Mouse (Mus musculus): ENCODE measurements around the gene Bpi. TPM values are rescaled to one million over a fixed set of nuclear protein-coding genes. Genes with fewer than 3 reads are reported as not detected.

Gene Bpi
- polyA plus RNA-seq, 1 experiment = not detected

DNA sequence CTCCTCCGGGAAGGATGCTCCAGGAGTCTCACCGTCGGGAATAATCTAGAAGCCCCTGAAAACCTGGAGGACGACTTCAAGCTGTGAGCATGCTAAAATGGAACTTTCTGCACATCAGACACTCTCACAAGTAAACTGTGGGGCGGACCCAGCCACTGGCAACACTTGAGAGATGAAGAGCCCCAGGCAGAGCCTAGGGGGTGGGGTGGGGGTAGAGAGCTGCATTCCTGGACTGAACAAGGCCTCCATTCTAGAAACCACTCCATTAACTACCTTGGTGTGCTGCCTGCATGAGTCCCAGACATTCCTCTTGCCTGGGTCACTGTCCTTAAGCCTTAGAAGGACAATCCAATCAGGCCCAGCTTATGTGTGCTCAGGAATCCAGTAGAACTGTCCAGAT lies 26.8 kb upstream of the Bpi start:
- TF ChIP-seq GATA1 (IDR thresholded peaks at IDR 0.05; ENCODE audit: low read length) = no peak

DNA sequence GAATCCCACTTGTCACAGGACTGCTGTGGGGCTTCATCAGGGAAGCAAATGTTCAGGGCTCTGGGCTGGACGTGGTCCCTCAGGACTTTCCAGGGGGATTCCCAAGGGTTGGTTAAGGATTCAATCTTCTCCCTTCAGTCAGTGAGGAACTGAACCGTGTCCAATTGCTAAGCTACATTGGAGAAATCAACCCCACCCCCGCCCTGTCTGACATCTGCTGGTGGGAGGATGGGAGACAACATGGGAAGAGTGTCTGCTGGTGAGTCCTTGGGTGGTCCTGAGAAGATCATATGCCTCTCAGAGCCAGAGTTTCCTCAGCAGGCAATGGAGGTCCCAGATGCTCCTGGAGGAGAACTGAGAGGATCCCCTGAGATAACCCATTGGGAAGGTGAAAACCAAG lies 25.5 kb upstream of the Bpi start:
- no peak for TF ChIP-seq GATA1 (IDR thresholded peaks at IDR 0.05; ENCODE audit: low read length)

DNA sequence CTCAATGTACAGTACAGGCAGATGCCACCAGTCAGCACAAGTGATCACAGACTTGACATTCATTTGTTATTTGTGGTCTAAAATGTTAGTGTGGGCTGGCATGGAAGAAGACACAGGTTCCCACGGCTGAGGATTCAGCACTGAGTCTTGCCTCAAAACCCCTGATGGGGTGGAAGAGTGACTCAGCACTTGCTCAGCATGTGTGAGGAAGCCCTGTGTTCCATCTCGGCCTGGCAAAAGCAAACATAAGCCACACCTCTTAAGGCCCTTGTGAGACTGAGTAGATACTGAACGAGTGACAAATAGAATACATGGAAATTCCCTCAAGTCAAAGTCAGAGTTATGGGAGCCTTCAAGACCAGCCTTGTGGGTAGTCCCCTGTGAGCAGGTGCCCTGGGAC lies 24.8 kb upstream of the Bpi start:
- no peak for TF ChIP-seq GATA1 (IDR thresholded peaks at IDR 0.05; ENCODE audit: low read length)

DNA sequence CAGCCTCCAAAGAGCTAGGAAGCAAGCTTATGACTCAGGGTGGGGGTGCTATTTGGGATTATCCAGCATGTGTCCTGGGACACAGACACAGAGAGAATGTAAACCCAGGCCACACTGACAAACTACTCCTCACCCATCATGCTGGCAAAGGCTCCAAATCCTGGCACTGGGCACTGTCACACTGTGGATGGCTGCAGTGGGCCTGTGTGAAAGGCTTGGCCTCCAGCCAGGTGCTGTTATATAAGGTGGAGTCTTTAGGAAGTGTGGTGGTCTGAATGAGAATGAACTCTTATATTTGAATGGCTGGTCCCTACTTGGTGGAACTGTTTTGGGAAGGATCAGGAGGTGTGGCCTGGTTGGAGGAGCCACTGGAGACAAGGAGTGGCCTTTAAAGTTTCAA lies 21.2 kb upstream of the Bpi start:
- TF ChIP-seq GATA1 (IDR thresholded peaks at IDR 0.05; ENCODE audit: low read length) = no peak

DNA sequence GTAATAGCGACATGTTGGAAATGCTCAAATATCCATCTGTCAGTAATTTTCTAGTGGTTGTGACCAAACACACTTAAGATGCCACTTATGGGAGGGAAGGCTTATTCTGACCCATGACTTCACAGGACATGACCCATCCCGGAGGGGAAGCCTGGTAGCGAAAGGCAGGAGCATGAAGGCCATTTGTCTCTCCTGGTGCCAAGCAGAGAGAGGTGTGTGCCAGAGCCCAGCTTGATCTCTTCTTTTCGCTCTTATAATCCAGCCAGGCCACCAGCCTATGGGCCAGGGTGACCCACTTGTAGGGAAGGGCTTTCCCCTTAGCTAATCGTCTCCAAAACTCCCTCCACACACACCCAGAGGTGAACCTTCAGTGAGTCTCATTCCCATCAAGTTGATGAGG lies 19.8 kb upstream of the Bpi start:
- no peak for TF ChIP-seq GATA1 (IDR thresholded peaks at IDR 0.05; ENCODE audit: low read length)

DNA sequence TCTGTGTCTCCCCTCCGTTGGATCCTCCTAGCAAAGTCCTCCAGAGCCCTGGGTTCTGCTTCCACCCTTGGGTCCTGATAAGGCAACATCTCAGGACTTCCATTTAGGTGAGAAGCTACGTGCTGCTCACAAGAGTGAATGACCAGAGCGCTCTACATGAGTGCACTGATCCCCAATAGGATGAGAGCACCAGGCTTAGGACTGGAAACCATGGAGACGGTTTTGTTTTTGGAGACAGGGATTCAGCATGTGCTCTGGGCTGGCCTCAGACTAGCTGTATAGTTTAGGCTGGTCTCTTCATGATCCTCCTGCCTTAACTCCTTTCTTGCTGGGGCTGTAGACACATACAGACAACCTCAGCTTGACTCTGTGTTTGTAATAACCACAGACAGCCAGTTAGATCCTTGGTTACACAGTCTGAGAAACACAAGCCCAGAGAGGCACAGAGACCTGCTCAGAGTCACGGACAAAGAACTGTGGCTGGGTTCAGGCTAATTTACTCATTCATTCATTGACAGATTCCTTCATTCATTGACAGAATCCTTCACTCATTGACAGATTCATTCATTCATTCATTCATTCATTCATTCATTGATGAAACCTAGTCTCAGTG lies 16.7 kb upstream of the Bpi start:
- TF ChIP-seq GATA1 (IDR thresholded peaks at IDR 0.05; ENCODE audit: low read length) = no peak

- TF ChIP-seq GATA1 (IDR thresholded peaks at IDR 0.05; ENCODE audit: low read length) = no peak
Measured at GRCm38 (mm10) chr2:158242170-158242896, 15.6 kb upstream of the Bpi start.

DNA sequence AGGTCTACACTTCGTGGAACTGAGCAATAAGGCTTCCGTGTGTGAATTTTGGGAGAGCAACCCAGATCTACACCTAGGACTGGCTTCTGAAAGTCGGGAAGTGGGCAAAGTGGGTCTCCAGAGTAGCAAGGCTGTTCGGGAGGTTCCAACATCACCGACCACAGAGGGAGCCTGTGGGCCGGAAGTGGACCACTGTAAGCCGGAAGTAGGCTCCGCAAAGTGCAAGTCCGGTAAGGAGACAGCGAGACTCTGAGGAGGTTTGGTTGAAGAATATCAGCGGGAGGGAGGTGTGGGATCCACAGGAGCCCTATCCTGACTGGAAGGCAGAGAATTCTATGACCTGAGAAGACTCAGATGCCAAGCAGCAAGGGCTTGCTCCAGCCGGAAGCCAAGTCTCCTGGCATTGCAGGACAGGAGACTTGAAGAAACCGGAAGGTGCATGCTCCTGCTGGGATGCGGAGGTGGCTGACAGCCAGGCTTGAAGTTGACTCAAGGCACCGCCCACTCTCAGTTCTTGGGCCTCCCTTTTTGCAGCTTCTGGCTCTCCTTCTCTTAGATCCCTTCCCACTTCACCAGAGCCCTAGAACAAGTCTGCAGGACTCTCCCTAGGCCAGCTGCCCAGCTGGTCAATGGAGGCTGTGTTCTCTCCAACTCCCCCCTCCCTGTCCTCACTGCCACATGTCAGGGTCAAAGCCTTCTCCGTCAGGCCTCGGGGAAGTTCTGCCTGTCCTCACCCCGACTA lies 14.6 kb upstream of the Bpi start:
- TF ChIP-seq GATA1 (IDR thresholded peaks at IDR 0.05; ENCODE audit: low read length) = no peak

DNA sequence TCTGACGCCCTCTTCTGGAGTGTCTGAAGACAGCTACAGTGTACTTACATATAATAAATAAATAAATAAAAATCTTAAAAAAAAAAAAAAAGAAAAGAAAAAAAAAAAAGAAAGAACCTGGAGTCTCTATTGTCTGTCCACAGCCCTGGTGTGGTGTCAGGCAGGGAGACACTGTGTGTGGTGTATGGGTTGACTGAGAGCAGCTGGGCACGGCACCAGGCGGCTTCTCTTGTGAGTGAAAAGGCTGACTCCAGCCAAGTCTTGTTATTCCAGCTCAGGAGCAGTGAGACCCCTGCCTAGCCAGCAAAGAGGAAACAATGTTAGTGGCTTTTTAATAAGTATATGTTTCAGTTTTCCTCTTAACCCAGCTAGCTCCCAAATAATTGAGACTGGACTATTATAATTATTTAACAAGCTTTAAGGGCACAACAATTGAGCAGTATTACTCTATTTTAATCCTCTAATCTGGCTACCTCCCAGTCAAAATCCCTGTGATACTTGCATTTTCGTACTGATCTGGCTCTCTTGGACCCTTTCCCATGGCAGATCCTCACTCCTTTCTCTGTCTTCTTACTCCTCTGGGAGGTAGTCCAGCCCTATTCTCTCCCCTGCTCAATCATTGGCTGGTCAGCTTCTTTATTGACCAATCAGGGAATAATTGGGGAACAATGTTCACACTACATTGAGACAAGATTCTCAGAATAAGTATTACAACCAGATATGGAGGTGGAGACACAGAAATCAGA lies 12.6 kb upstream of the Bpi start:
- no peak for TF ChIP-seq GATA1 (IDR thresholded peaks at IDR 0.05; ENCODE audit: low read length)

DNA sequence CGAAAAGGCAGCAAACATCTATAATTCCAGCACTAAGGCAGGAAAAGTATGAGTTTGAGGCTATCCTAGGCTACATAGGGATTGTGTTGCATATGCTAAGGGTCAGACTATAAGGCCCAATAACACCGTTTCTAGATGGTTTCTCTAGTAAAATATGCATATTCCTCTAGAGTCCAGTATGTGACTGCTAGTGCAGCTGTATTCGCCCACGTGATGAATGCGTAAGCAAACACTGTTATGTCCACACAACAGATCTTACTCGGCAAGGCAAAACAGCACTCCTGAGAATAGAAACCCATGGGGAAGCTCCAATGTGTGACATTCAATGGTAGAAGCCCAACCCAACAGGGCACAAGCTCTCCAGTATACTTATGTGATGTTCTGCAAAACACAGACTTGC lies 10.0 kb upstream of the Bpi start:
- TF ChIP-seq GATA1 (IDR thresholded peaks at IDR 0.05; ENCODE audit: low read length) = no peak

DNA sequence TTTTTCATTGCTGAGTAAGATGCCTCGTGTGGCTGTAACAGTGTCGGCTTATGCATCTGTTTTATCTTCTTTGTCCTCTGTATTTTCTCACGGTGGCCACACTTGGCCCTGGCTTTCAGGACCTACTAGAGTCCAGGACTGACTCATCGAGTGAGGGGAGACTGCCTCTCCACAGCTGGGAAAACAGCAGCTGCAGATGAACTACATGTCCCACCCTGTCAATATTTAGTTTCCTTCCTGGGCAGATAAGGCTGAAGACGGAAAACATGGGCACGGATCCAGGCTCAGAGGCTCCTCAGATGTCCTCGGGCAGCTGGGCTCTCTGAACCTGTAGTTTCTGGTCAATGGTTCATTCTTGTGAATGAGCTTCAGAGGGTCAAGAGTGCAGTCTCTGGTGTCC lies 9.6 kb upstream of the Bpi start:
- no peak for TF ChIP-seq GATA1 (IDR thresholded peaks at IDR 0.05; ENCODE audit: low read length)

GRCm38 (mm10) chr2:158250558-158250957 lies 7.3 kb upstream of the Bpi start:
- no peak for TF ChIP-seq GATA1 (IDR thresholded peaks at IDR 0.05; ENCODE audit: low read length)

GRCm38 (mm10) chr2:158253806-158254205 lies 4.1 kb upstream of the Bpi start:
- no peak for TF ChIP-seq GATA1 (IDR thresholded peaks at IDR 0.05; ENCODE audit: low read length)

- no peak for TF ChIP-seq GATA1 (IDR thresholded peaks at IDR 0.05; ENCODE audit: low read length)
Measured at GRCm38 (mm10) chr2:158256894-158257293, 1.0 kb upstream of the Bpi start.

DNA sequence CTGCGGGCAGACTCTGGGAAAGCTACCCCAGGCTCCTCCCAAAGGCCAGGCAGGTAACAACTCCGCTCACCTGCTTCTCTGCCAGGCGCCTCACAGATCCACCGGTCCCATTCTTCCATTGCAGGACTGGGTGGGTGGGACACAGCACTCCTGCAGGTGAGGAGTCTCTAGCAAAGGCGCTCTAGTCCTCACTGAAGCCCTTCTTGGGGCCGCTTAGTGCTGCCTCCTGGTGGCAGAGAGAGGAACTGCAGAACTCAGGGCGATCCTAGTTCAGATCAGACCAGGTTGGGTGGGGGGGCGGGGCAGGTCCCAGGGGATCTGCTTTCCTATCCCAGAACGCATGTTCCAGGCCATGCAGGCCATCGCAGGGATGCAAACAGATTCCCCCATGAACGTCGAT lies 887 bp downstream of the Bpi start:
- no peak for TF ChIP-seq GATA1 (IDR thresholded peaks at IDR 0.05; ENCODE audit: low read length)

- no peak for TF ChIP-seq GATA1 (IDR thresholded peaks at IDR 0.05; ENCODE audit: low read length)
Measured at GRCm38 (mm10) chr2:158259498-158259897, 1.6 kb downstream of the Bpi start.

Data from G1E-ER4 (cell line).